Mouse (Mus musculus) stomach, embryonic 15.5 days (tissue): ENCODE measurements around the gene Iqcf3. TPM values are rescaled to one million over a fixed set of nuclear protein-coding genes. Genes with fewer than 3 reads are reported as not detected.

Experiments used
- ATAC-seq: fragments of 200-750 bp; cut with Nextera tagmentation; 2 replicates; pipeline ENCODE4 v1.8.0; 2017; ENCODE audit warnings: low read depth, moderate number of reproducible peaks, moderate TSS enrichment; ENCODE audit not compliant: insufficient read depth, low FRiP score
- H3K27ac ChIP-seq: fragments of 300-500 bp; sonication (generic); 2 replicates; pipeline ENCODE4 v1.5.1; 2015; ENCODE audit warnings: mild to moderate bottlenecking, inconsistent platforms
- H3K27me3 ChIP-seq: fragments of 300-500 bp; sonication (generic); replicated peaks from 2 replicates; pipeline ENCODE4 v1.6.1; 2015; ENCODE audit warnings: inconsistent platforms
- H3K36me3 ChIP-seq: fragments of 300-500 bp; sonication (generic); 2 replicates; pipeline ENCODE4 v1.6.1; 2015; ENCODE audit warnings: inconsistent platforms
- H3K4me1 ChIP-seq: fragments of 300-500 bp; sonication (generic); 2 replicates; pipeline ENCODE4 v1.6.1; 2015; ENCODE audit warnings: inconsistent platforms
- H3K4me2 ChIP-seq: fragments of 300-500 bp; sonication (generic); 2 replicates; pipeline ENCODE4 v1.6.1; 2015; ENCODE audit warnings: mild to moderate bottlenecking, inconsistent platforms
- H3K4me3 ChIP-seq: fragments of 300-500 bp; sonication (generic); replicated peaks from 2 replicates; pipeline ENCODE4 v1.5.1; 2015; ENCODE audit warnings: inconsistent platforms
- H3K9ac ChIP-seq: fragments of 300-500 bp; sonication (generic); 2 replicates; pipeline ENCODE4 v1.6.1; 2015; ENCODE audit warnings: inconsistent platforms
- H3K9me3 ChIP-seq: fragments of 300-500 bp; sonication (generic); 2 replicates; pipeline ENCODE4 v1.6.1; 2016; ENCODE audit warnings: inconsistent platforms
- WGBS: fragments of 180-500 bp; shearing (Covaris S2); methylation state at CpG from one replicate; pipeline ENCODE4 v1.1.7; 2015; 5-methylcytosine and 5-hydroxymethylcytosine counted together
- polyA plus RNA-seq: library from polyadenylated mRNA; unstranded; fragments of >200 nt; fragmentation: Nextera tagmentation; extraction: Ambion mirVana; gene quantifications from 2 replicates; pipeline ENCODE4 v1.2.1, GENCODE M21; 2015

Iqcf3 gene
- polyA plus RNA-seq, 1 experiment from 2014 or later, result not detected

GRCm38 (mm10) chr9:106566437-106566836 is 5.0 kb upstream of the Iqcf3 start:
- no peak for ATAC-seq
- WGBS, result 49% methylated on average over 11 of the region's 11 CpGs

GRCm38 (mm10) chr9:106564025-106564424 is 2.6 kb upstream of the Iqcf3 start:
- Histone ChIP-seq H3K27me3 (no peaks in the 10 kb centered on the region), H3K9me3 (no peaks in the 10 kb centered on the region), H3K36me3 (no peaks in the 10 kb centered on the region), H3K9ac (no peak overlapping the region), H3K27ac (no peak overlapping the region), H3K4me2 (no peak overlapping the region), H3K4me3 (no peak overlapping the region), H3K4me1 (no peaks in the 10 kb centered on the region)
- ATAC-seq, result no peak
- WGBS, result 70% methylated on average over 8 of the region's 8 CpGs

More at GRCm38 (mm10) chr9:106566437-106566836, 5.0 kb upstream of the Iqcf3 start:
- Histone ChIP-seq H3K27ac (no peak overlapping the region), H3K27me3 (no peaks in the 10 kb centered on the region), H3K4me3 (no peak overlapping the region), H3K36me3 (no peaks in the 10 kb centered on the region), H3K4me1 (no peaks in the 10 kb centered on the region), H3K9me3 (no peaks in the 10 kb centered on the region), H3K4me2 (no peak overlapping the region), H3K9ac (no peak overlapping the region)

- Histone ChIP-seq H3K4me3 (no peak overlapping the region), H3K4me2 (no peak overlapping the region), H3K36me3 (no peaks in the 10 kb centered on the region), H3K27me3 (no peaks in the 10 kb centered on the region), H3K27ac (no peak overlapping the region), H3K9ac (no peak overlapping the region), H3K9me3 (no peaks in the 10 kb centered on the region), H3K4me1 (no peaks in the 10 kb centered on the region)
- ATAC-seq, result no peak
- WGBS, result 89% methylated on average over 11 of the region's 11 CpGs
Observed at GRCm38 (mm10) chr9:106562291-106562690, 860 bp upstream of the Iqcf3 start.

GRCm38 (mm10) chr9:106534975-106535374 is 26.5 kb downstream of the Iqcf3 start:
- Histone ChIP-seq H3K4me2 (no peak overlapping the region), H3K4me1 (no peaks in the 10 kb centered on the region), H3K36me3 (no peaks in the 10 kb centered on the region), H3K4me3 (no peak overlapping the region), H3K27ac (no peak overlapping the region), H3K9ac (no peak overlapping the region), H3K27me3 (no peaks in the 10 kb centered on the region), H3K9me3 (no peaks in the 10 kb centered on the region)
- no peak for ATAC-seq
- WGBS, result 87% methylated on average over 11 of the region's 11 CpGs

- H3K4me3 ChIP-seq, result no peak overlapping the region
- H3K4me1 ChIP-seq, result no peaks in the 10 kb centered on the region
- H3K27ac ChIP-seq, result no peak overlapping the region
- H3K36me3 ChIP-seq, result no peaks in the 10 kb centered on the region
- WGBS, result 90% methylated on average over 7 of the region's 7 CpGs
- H3K27me3 ChIP-seq, result no peaks in the 10 kb centered on the region
- H3K4me2 ChIP-seq, result no peak overlapping the region
- no peaks in the 10 kb centered on the region for H3K9me3 ChIP-seq
- H3K9ac ChIP-seq, result no peak overlapping the region
- no peak for ATAC-seq
Observed at GRCm38 (mm10) chr9:106534296-106534695, 27.1 kb downstream of the Iqcf3 start.

GRCm38 (mm10) chr9:106531833-106532232 is 29.6 kb downstream of the Iqcf3 start:
- H3K4me3 ChIP-seq, result no peak overlapping the region
- no peaks in the 10 kb centered on the region for H3K27me3 ChIP-seq
- no peak for ATAC-seq
- no peaks in the 10 kb centered on the region for H3K4me1 ChIP-seq
- no peaks in the 10 kb centered on the region for H3K36me3 ChIP-seq
- no peaks in the 10 kb centered on the region for H3K9me3 ChIP-seq
- no peak overlapping the region for H3K9ac ChIP-seq
- H3K4me2 ChIP-seq, result no peak overlapping the region
- H3K27ac ChIP-seq, result no peak overlapping the region
- 38% methylated on average over 3 of the region's 3 CpGs for WGBS

- Histone ChIP-seq H3K9ac (no peak overlapping the region), H3K27me3 (no peaks in the 10 kb centered on the region), H3K4me3 (no peak overlapping the region), H3K27ac (no peak overlapping the region), H3K36me3 (no peaks in the 10 kb centered on the region), H3K4me1 (no peaks in the 10 kb centered on the region), H3K9me3 (no peaks in the 10 kb centered on the region), H3K4me2 (no peak overlapping the region)
- ATAC-seq, result no peak
- WGBS, result 73% methylated on average over 8 of the region's 8 CpGs
Observed at GRCm38 (mm10) chr9:106519909-106520308, 41.5 kb downstream of the Iqcf3 start.

- Histone ChIP-seq H3K9me3 (no peaks in the 10 kb centered on the region), H3K9ac (no peak overlapping the region), H3K36me3 (no peaks in the 10 kb centered on the region), H3K4me2 (no peak overlapping the region), H3K4me3 (no peak overlapping the region), H3K27me3 (no peaks in the 10 kb centered on the region), H3K27ac (no peak overlapping the region), H3K4me1 (no peaks in the 10 kb centered on the region)
- ATAC-seq, result no peak
- 63% methylated on average over 2 of the region's 2 CpGs for WGBS
Observed at GRCm38 (mm10) chr9:106519433-106519832, 42.0 kb downstream of the Iqcf3 start.

- ATAC-seq, result no peak
- Histone ChIP-seq H3K4me3 (no peak within 1 kb of the TSS), H3K27me3 (no peaks in the 10 kb centered on the region), H3K9me3 (no peaks in the 10 kb centered on the region), H3K36me3 (no peaks in the 10 kb centered on the region), H3K9ac (no peak within 1 kb of the TSS), H3K4me1 (no peaks in the 10 kb centered on the region), H3K27ac (no peak within 1 kb of the TSS), H3K4me2 (no peak within 1 kb of the TSS)
- 85% methylated on average over 4 of the region's 4 CpGs for WGBS
Observed at GRCm38 (mm10) chr9:106514273-106514672, 47.2 kb downstream of the Iqcf3 start, which contains the start of gene Iqcf5. Iqcf5 (plus strand) TSS chr9:106514573.

GRCm38 (mm10) chr9:106513566-106513965 is 47.9 kb downstream of the Iqcf3 start:
- no peaks in the 10 kb centered on the region for H3K36me3 ChIP-seq
- H3K9me3 ChIP-seq, result no peaks in the 10 kb centered on the region
- ATAC-seq, result no peak
- no peak overlapping the region for H3K9ac ChIP-seq
- no peak overlapping the region for H3K27ac ChIP-seq
- no peaks in the 10 kb centered on the region for H3K27me3 ChIP-seq
- H3K4me3 ChIP-seq, result no peak overlapping the region
- no peak overlapping the region for H3K4me2 ChIP-seq
- no peaks in the 10 kb centered on the region for H3K4me1 ChIP-seq
- 73% methylated on average over 6 of the region's 6 CpGs for WGBS

- no peaks in the 10 kb centered on the region for H3K9me3 ChIP-seq
- H3K4me1 ChIP-seq, result no peaks in the 10 kb centered on the region
- no peak overlapping the region for H3K4me2 ChIP-seq
- no peak overlapping the region for H3K27ac ChIP-seq
- no peak for ATAC-seq
- no peaks in the 10 kb centered on the region for H3K36me3 ChIP-seq
- 60% methylated on average over 13 of the region's 13 CpGs for WGBS
- H3K4me3 ChIP-seq, result no peak overlapping the region
- H3K9ac ChIP-seq, result no peak overlapping the region
- H3K27me3 ChIP-seq, result no peaks in the 10 kb centered on the region
Observed at GRCm38 (mm10) chr9:106512729-106513450, 48.5 kb downstream of the Iqcf3 start.

- no peak overlapping the region for H3K27ac ChIP-seq
- H3K9ac ChIP-seq, result no peak overlapping the region
- H3K27me3 ChIP-seq, result no peaks in the 10 kb centered on the region
- no peaks in the 10 kb centered on the region for H3K9me3 ChIP-seq
- WGBS, result 90% methylated on average over 10 of the region's 10 CpGs
- no peak overlapping the region for H3K4me3 ChIP-seq
- ATAC-seq, result no peak
- no peaks in the 10 kb centered on the region for H3K4me1 ChIP-seq
- H3K36me3 ChIP-seq, result no peaks in the 10 kb centered on the region
- no peak overlapping the region for H3K4me2 ChIP-seq
Observed at GRCm38 (mm10) chr9:106509356-106509755, 52.1 kb downstream of the Iqcf3 start.

- no peak overlapping the region for H3K4me2 ChIP-seq
- H3K9me3 ChIP-seq, result no peaks in the 10 kb centered on the region
- H3K27ac ChIP-seq, result no peak overlapping the region
- 78% methylated on average over 6 of the region's 6 CpGs for WGBS
- ATAC-seq, result no peak
- no peaks in the 10 kb centered on the region for H3K36me3 ChIP-seq
- no peak overlapping the region for H3K9ac ChIP-seq
- no peaks in the 10 kb centered on the region for H3K4me1 ChIP-seq
- no peak overlapping the region for H3K4me3 ChIP-seq
- no peaks in the 10 kb centered on the region for H3K27me3 ChIP-seq
Observed at GRCm38 (mm10) chr9:106504246-106504645, 57.2 kb downstream of the Iqcf3 start.
